Mouse (Mus musculus): ENCODE results near the gene Ppp1r14c. TPM values are rescaled to one million over a fixed set of nuclear protein-coding genes. Genes with fewer than 3 reads are reported as not detected.
"Not testable (repeated sequence)": the region's sequence is repeated elsewhere in the genome, so short reads cannot be mapped to it uniquely, and the experiment has no call there.

The Ppp1r14c gene
- polyA plus RNA-seq, 2 experiments, result 5.2 to 13.8 TPM

DNA sequence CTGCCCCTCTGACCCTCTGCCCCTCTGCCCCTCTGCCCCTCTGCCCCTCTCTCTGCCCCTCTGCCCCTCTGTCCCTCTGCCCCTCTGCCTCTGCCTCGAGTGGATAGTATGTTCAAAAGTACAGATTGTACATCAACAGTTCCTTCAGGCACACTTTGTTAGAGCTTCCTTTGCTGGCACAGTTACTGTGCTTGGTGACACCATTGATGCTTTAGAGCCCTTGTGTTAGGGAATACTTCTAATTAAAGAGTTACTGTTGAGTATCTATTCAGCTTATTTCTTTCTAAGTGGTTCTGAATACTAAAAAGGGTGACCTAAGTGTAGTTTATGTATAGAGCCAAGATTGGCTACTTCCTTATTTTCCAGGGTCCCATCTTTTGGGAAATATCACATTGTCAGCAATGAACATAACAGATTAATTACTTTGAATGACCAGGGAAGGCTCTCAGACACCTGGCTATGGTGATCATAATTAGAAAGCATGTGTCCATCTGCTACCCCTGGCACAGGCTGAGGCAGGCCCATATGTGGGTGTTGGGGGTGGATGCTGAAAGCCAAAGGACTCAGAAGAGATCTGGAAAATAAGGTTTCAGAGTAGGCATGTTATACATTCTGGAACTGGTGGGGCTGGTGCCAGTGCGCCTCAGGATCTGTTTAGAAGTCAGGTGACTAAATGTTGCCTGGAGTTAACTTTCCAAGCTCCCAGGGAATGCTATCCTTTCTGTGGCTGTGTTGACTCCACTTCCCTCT is 75.0 kb downstream of the Ppp1r14c start:
- ATAC-seq (ENCODE audit: low FRiP score, low read depth), result no peak

DNA sequence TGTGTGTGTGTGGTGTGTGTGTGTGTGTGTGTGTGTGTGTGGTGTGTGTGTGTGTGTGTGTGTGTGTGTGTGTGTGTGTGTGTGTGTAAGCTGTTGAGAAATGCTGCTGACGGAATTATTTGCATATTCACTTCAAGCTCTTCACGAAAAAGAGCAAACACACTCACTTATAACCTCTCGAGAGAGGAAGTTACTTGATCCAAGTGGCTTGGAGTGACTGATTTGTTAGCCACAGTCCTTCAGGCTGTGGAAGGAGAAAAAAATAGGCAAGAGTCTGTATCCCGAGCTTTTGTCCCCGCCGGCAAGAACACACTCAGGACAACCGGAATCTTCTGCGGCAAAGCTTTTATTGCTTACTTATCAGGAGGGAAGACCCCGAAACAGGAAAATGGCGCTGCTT is 80.9 kb downstream of the Ppp1r14c start:
- DNase-seq (ENCODE audit: low spot score); H3K27me3 ChIP-seq (ENCODE audit: control insufficient read depth, insufficient read depth, low read length); H3K27ac ChIP-seq (replicated peaks; ENCODE audit: low read depth, low read length); H3K9ac ChIP-seq (ENCODE audit: low read depth, low read length, severe bottlenecking); H3K36me3 ChIP-seq (ENCODE audit: control insufficient read depth, insufficient read depth, low read length); H3K4me1 ChIP-seq (ENCODE audit: control insufficient read depth, insufficient read depth, low read length); H3K4me3 ChIP-seq (replicated peaks; ENCODE audit: low read length); H3K4me2 ChIP-seq (replicated peaks; ENCODE audit: low read depth, low read length, severe bottlenecking); ATAC-seq (ENCODE audit: low FRiP score, low read depth); H3K9me3 ChIP-seq (ENCODE audit: control insufficient read depth, low read length): not testable (repeated sequence)
- 89% methylated on average over 10 of the region's 10 CpGs for WGBS

More for the DNA sequence above, 75.0 kb downstream of the Ppp1r14c start:
- Histone ChIP-seq H3K36me3 (ENCODE audit: control insufficient read depth, insufficient read depth, low read length) (no peaks in the 10 kb centered on the region), H3K4me1 (ENCODE audit: control insufficient read depth, insufficient read depth, low read length) (no peaks in the 10 kb centered on the region), H3K9me3 (ENCODE audit: control insufficient read depth, low read length) (no peaks in the 10 kb centered on the region), H3K27me3 (ENCODE audit: control insufficient read depth, insufficient read depth, low read length) (no peaks in the 10 kb centered on the region), H3K4me3 (replicated peaks; ENCODE audit: low read length) (no peak overlapping the region), H3K27ac (replicated peaks; ENCODE audit: low read depth, low read length) (no peak overlapping the region), H3K9ac (ENCODE audit: low read depth, low read length, severe bottlenecking) (no peak overlapping the region), H3K4me2 (replicated peaks; ENCODE audit: low read depth, low read length, severe bottlenecking) (no peak overlapping the region)
- DNase-seq (ENCODE audit: low spot score), result no peak
- no peak for TF ChIP-seq POLR2A (IDR thresholded peaks at IDR 0.05; ENCODE audit: borderline replicate concordance, extremely low read depth, insufficient read depth, insufficient read length)
- 49% methylated on average over 2 of the region's 2 CpGs for WGBS

DNA sequence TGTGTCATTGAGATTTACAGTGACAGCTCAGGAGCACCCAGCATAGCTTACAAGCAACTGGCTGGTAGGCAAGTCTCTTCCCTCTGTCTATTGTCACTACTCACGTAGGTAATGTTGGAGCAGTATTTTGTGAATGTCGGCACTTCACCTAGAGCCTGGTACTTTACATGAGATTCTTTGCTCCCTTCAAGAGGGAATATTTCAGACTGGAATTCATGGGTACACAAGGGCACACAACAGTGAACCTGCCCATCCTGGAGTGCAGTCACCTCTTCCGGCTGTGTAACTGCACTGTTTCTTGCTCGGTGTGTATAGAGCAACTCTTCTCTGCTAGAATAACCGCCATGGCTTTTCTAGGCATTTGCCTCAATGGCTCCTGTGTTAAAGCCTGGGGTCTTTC is 82.8 kb downstream of the Ppp1r14c start:
- H3K36me3 ChIP-seq (ENCODE audit: control insufficient read depth, insufficient read depth, low read length), result no peaks in the 10 kb centered on the region
- H3K4me2 ChIP-seq (replicated peaks; ENCODE audit: low read depth, low read length, severe bottlenecking), result no peak overlapping the region
- no peaks in the 10 kb centered on the region for H3K9me3 ChIP-seq (ENCODE audit: control insufficient read depth, low read length)
- no peaks in the 10 kb centered on the region for H3K27me3 ChIP-seq (ENCODE audit: control insufficient read depth, insufficient read depth, low read length)
- no peak for ATAC-seq (ENCODE audit: low FRiP score, low read depth)
- no peak overlapping the region for H3K9ac ChIP-seq (ENCODE audit: low read depth, low read length, severe bottlenecking)
- no peak overlapping the region for H3K27ac ChIP-seq (replicated peaks; ENCODE audit: low read depth, low read length)
- no peaks in the 10 kb centered on the region for H3K4me1 ChIP-seq (ENCODE audit: control insufficient read depth, insufficient read depth, low read length)
- WGBS, result 88% methylated on average over 5 of the region's 5 CpGs
- no peak for TF ChIP-seq POLR2A (IDR thresholded peaks at IDR 0.05; ENCODE audit: borderline replicate concordance, extremely low read depth, insufficient read depth, insufficient read length)
- no peak overlapping the region for H3K4me3 ChIP-seq (replicated peaks; ENCODE audit: low read length)
- DNase-seq (ENCODE audit: low spot score), result no peak

DNA sequence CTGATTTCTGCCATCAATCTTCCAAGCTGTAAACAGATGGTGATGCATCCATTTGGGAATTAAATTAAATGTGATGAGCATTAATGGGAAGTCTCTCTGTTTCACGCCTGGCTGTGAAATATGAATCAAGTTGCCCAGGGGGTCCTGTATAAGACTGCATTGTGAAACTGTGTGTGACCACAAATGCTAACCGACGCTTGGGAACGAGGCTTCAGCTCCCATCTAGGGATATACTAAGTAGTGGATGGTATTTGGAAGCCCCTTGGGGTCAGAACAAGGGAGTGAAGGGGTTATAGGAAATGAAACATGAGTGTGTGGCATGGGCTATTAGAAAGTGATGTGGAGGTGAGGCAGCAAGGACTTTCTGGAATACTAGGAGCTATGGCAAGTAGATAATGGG is 86.1 kb downstream of the Ppp1r14c start:
- no peak overlapping the region for H3K27ac ChIP-seq (replicated peaks; ENCODE audit: low read depth, low read length)
- WGBS, result 77% methylated on average over 4 of the region's 4 CpGs
- no peak for DNase-seq (ENCODE audit: low spot score)
- no peaks in the 10 kb centered on the region for H3K4me1 ChIP-seq (ENCODE audit: control insufficient read depth, insufficient read depth, low read length)
- H3K36me3 ChIP-seq (ENCODE audit: control insufficient read depth, insufficient read depth, low read length), result no peaks in the 10 kb centered on the region
- H3K27me3 ChIP-seq (ENCODE audit: control insufficient read depth, insufficient read depth, low read length), result no peaks in the 10 kb centered on the region
- TF ChIP-seq POLR2A (IDR thresholded peaks at IDR 0.05; ENCODE audit: borderline replicate concordance, extremely low read depth, insufficient read depth, insufficient read length), result no peak
- H3K4me2 ChIP-seq (replicated peaks; ENCODE audit: low read depth, low read length, severe bottlenecking), result no peak overlapping the region
- no peak overlapping the region for H3K4me3 ChIP-seq (replicated peaks; ENCODE audit: low read length)
- no peak overlapping the region for H3K9ac ChIP-seq (ENCODE audit: low read depth, low read length, severe bottlenecking)
- no peaks in the 10 kb centered on the region for H3K9me3 ChIP-seq (ENCODE audit: control insufficient read depth, low read length)
- ATAC-seq (ENCODE audit: low FRiP score, low read depth), result no peak

DNA sequence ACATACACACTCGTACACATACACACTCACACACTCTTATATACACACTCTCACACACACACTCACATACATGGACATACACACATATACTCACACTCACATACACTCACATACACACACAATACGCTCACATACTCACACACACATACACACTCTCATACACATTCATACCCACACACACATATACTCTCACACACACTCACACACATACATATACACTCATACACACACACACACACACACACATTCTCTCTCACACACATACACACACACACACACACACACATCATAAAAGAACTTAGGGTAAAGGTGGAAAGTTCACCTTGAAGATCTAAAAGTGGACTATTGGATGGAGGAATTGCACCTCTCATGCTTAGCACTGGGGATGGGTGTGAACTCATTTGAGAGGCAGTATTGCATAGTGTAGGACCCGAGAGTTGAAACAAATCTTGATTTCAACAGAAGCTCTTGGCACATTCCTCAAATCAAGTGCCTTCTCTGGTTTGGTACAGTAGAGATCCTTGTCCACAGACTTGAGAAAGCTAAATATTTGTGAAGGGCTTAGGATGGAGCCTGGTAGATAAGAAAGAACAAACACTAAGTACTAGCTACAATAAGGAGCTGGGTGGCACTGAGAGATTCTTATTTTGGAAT is 87.1 kb downstream of the Ppp1r14c start:
- no peak overlapping the region for H3K4me2 ChIP-seq (replicated peaks; ENCODE audit: low read depth, low read length, severe bottlenecking)
- H3K27ac ChIP-seq (replicated peaks; ENCODE audit: low read depth, low read length), result no peak overlapping the region
- H3K4me1 ChIP-seq (ENCODE audit: control insufficient read depth, insufficient read depth, low read length), result no peaks in the 10 kb centered on the region
- no peak for TF ChIP-seq POLR2A (IDR thresholded peaks at IDR 0.05; ENCODE audit: borderline replicate concordance, extremely low read depth, insufficient read depth, insufficient read length)
- DNase-seq (ENCODE audit: low spot score) (no peak), ATAC-seq (ENCODE audit: low FRiP score, low read depth) (no peak)
- H3K4me3 ChIP-seq (replicated peaks; ENCODE audit: low read length), result no peak overlapping the region
- H3K9me3 ChIP-seq (ENCODE audit: control insufficient read depth, low read length), result no peaks in the 10 kb centered on the region
- H3K9ac ChIP-seq (ENCODE audit: low read depth, low read length, severe bottlenecking), result no peak overlapping the region
- no peaks in the 10 kb centered on the region for H3K27me3 ChIP-seq (ENCODE audit: control insufficient read depth, insufficient read depth, low read length)
- 86% methylated on average over 3 of the region's 3 CpGs for WGBS
- no peaks in the 10 kb centered on the region for H3K36me3 ChIP-seq (ENCODE audit: control insufficient read depth, insufficient read depth, low read length)

All from limb, embryonic 14.5 days (tissue).